Mouse (Mus musculus) heart, adult 2 months (tissue): Measurements from ENCODE around the gene Cacfd1. TPM values are rescaled to one million over a fixed set of nuclear protein-coding genes. Genes with fewer than 3 reads are reported as not detected.

Experiments
- DNase-seq, 2 experiments: peaks; one replicate each; pipeline ENCODE4 v3.0.0; 2021
- H3K27ac ChIP-seq: fragments of 200-600 bp; 2 replicates; pipeline ENCODE4 v1.8.1; 2022
- H3K27me3 ChIP-seq: fragments of 200-500 bp; 2 replicates; pipeline ENCODE4 v1.6.1; 2012; ENCODE audit warnings: mild to moderate bottlenecking, low read length, inconsistent platforms, mixed read lengths; ENCODE audit not compliant: control insufficient read depth, insufficient read depth
- H3K36me3 ChIP-seq: fragments of 200-500 bp; 2 replicates; pipeline ENCODE4 v1.6.1; 2012; ENCODE audit warnings: low read length, inconsistent platforms; ENCODE audit not compliant: control insufficient read depth, insufficient read depth
- H3K4me1 ChIP-seq: fragments of 200-500 bp; 2 replicates; pipeline ENCODE4 v1.6.1; 2011; ENCODE audit warnings: low read length; ENCODE audit not compliant: control insufficient read depth, insufficient read depth
- H3K4me3 ChIP-seq: fragments of 200-600 bp; 2 replicates; pipeline ENCODE4 v1.8.1; 2022
- H3K79me2 ChIP-seq: fragments of 200-500 bp; replicated peaks from 2 replicates; pipeline ENCODE4 v1.6.1; 2012; ENCODE audit warnings: mild to moderate bottlenecking, inconsistent platforms, low read length, moderate library complexity, mixed read lengths; ENCODE audit not compliant: control insufficient read depth, insufficient read depth
- H3K9ac ChIP-seq: fragments of 200-500 bp; 2 replicates; pipeline ENCODE4 v1.6.1; 2012; ENCODE audit warnings: low read depth, mild to moderate bottlenecking, control low read depth, inconsistent platforms, low read length, mixed read lengths
- CTCF ChIP-seq: fragments of 200-600 bp; IDR thresholded peaks from 2 replicates; pipeline ENCODE4 v1.8.1; 2022; ENCODE audit warnings: antibody characterized with exemption, mild to moderate bottlenecking, moderate library complexity
- EP300 ChIP-seq: fragments of 200-500 bp; IDR thresholded peaks from 2 replicates; pipeline ENCODE4 v1.6.1; 2011; ENCODE audit warnings: low read depth, low read length, control low read depth; ENCODE audit not compliant: insufficient read depth
- POLR2A ChIP-seq: fragments of 200-500 bp; IDR thresholded peaks from 2 replicates; pipeline ENCODE4 v1.6.1; 2011; ENCODE audit warnings: mild to moderate bottlenecking, low read depth, low read length, control low read depth; ENCODE audit not compliant: insufficient read depth
- WGBS: fragments of 180-500 bp; shearing (Covaris S2); methylation state at CpG from one replicate; pipeline ENCODE4 v1.1.7; 2018; 5-methylcytosine and 5-hydroxymethylcytosine counted together
- intact Hi-C: fragments of 180-260 bp; cut with DNase I; formaldehyde crosslinking; loops from one replicate; pipeline ENCODE4 v1.15.1; 2025
- long read RNA-seq: library from polyadenylated mRNA; stranded (forward); transcript quantifications from one replicate; pipeline ENCODE4 v2.0.0, GENCODE M21; 2021
- polyA plus RNA-seq: library from polyadenylated mRNA; depleted of rRNA; stranded (reverse); fragments of >200 nt; gene quantifications from 2 replicates; pipeline ENCODE4 v1.2.3, GENCODE M21; 2012; rRNA removed
- total RNA-seq, 2 experiments: library from RNA; stranded (reverse); gene quantifications; 2 replicates each; pipeline ENCODE4 v1.2.3; 2021

Cacfd1 gene
- 10 to 100 TPM; 44.5 to 44.7 TPM for total RNA-seq
- polyA plus RNA-seq = 57.7 and 82.3 TPM in 2 replicates
- long read RNA-seq, transcript Cacfd1-205 (5 exons, 2,689 nt) = major isoform, 41 of 56 reads
- long read RNA-seq, partial matches to known transcripts = 1 of 56 reads
- long read RNA-seq, other reads (novel, unspliced or antisense) = 12 of 56 reads

- Histone ChIP-seq H3K36me3 (no peaks in the 10 kb centered on the region), H3K9ac (peak within 1 kb of the TSS; percentile 94), H3K4me1 (peaks cover 6% of the 10 kb centered on the region), H3K27me3 (no peaks in the 10 kb centered on the region), H3K4me3 (peak within 1 kb of the TSS; percentile 66), H3K79me2 (no peaks in the 10 kb centered on the region), H3K27ac (peak within 1 kb of the TSS; percentile 70)
- TF ChIP-seq POLR2A (peak; percentile 68), CTCF (peak; percentile 16; the same call in 1 of the 2 replicates), EP300 (no peak)
- peak; percentile 92 for DNase-seq
- under 1% methylated on average over 43 of the region's 43 CpGs for WGBS
- intact Hi-C loops = loop anchor here (5.0 kb wide), 1 partner anchor 77 kb away; the partner anchor contains the start of genes Stkld1 and Surf4
Measured at GRCm38 (mm10) chr2:27009714-27010244, at the start of gene Cacfd1. Cacfd1 (plus strand) TSS chr2:27009926.

- no peak overlapping the region for H3K27ac ChIP-seq
- H3K9ac ChIP-seq = no peak overlapping the region
- no peaks in the 10 kb centered on the region for H3K79me2 ChIP-seq
- H3K27me3 ChIP-seq = no peaks in the 10 kb centered on the region
- intact Hi-C loops = loop anchor here (5.0 kb wide), 1 partner anchor 43 kb away; the partner anchor contains the start of genes Surf1 and Surf2
- H3K4me1 ChIP-seq = peaks cover 1% of the 10 kb centered on the region; the same call in 1 of the 2 replicates
- H3K4me3 ChIP-seq = no peak overlapping the region
- 65% methylated on average over 4 of the region's 4 CpGs for WGBS
- H3K36me3 ChIP-seq = peaks cover 2% of the 10 kb centered on the region; the same call in 1 of the 2 replicates
- no peak for DNase-seq
- TF ChIP-seq CTCF = peak; percentile 43
- no peak for TF ChIP-seq POLR2A
Measured at GRCm38 (mm10) chr2:26960756-26961155, 49.0 kb upstream of the Cacfd1 start.

GRCm38 (mm10) chr2:26963923-26964723 lies 45.6 kb upstream of the Cacfd1 start, which contains the start of gene Rexo4:
Rexo4 (minus strand) TSS chr2:26964386.
- Histone ChIP-seq H3K79me2 (no peaks in the 10 kb centered on the region), H3K27me3 (no peaks in the 10 kb centered on the region), H3K4me3 (peak within 1 kb of the TSS; percentile 99), H3K9ac (peak within 1 kb of the TSS; percentile 58), H3K36me3 (peaks cover 2% of the 10 kb centered on the region; the same call in 1 of the 2 replicates), H3K27ac (peak within 1 kb of the TSS; percentile 97), H3K4me1 (peaks cover 1% of the 10 kb centered on the region; the same call in 1 of the 2 replicates)
- 0 out of 2 replicates have a peak, but pooled peaks have one; percentile 12 for TF ChIP-seq CTCF
- TF ChIP-seq POLR2A = peak; percentile 85; the same call in 1 of the 2 replicates
- no peak for TF ChIP-seq EP300
- intact Hi-C loops = loop anchor here (2.0 to 5.0 kb wide), 3 partner anchors 33 to 61 kb away; partner anchors contain the start of genes Surf1, Surf2 and Surf6
- peak; percentile 93 to 94 for DNase-seq
- under 1% methylated on average over 50 of the region's 50 CpGs for WGBS

- DNase-seq = no peak
- Histone ChIP-seq H3K27ac (peak overlapping the region; percentile 97), H3K79me2 (no peaks in the 10 kb centered on the region), H3K4me1 (peaks cover 1% of the 10 kb centered on the region; the same call in 1 of the 2 replicates), H3K4me3 (peak overlapping the region; percentile 99), H3K9ac (peak overlapping the region; percentile 12), H3K27me3 (no peaks in the 10 kb centered on the region), H3K36me3 (peaks cover 2% of the 10 kb centered on the region; the same call in 1 of the 2 replicates)
- 19% methylated on average over 14 of the region's 14 CpGs for WGBS
- TF ChIP-seq EP300 (no peak), POLR2A (no peak; the same call in 1 of the 2 replicates), CTCF (no peak)
- intact Hi-C loops = loop anchor here (2.0 to 5.0 kb wide), 3 partner anchors 34 to 62 kb away; partner anchors contain the start of genes Surf1, Surf2 and Surf6
Measured at GRCm38 (mm10) chr2:26964724-26965370, 44.9 kb upstream of the Cacfd1 start.

DNA sequence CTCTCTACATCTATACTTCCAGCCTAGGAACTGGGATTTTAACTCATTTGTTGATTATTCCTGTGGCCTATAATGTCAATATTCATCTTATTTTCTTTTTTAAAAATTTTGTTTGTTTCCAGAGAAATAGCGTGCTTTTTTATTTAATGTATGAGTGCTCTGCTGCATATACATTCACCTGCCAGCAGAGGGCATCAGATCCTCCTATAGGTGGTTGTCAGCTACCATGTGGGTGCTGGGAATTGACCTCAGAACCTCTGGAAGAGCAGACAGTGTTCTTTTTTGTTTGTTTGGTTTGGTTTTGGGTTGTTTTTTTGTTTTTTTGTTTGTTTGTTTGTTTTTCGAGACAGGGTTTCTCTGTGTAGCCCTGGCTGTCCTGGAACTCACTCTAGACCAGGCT lies 42.5 kb upstream of the Cacfd1 start:
- Histone ChIP-seq H3K79me2 (no peaks in the 10 kb centered on the region), H3K27me3 (no peaks in the 10 kb centered on the region), H3K36me3 (peaks cover 2% of the 10 kb centered on the region; the same call in 1 of the 2 replicates), H3K4me1 (peaks cover 1% of the 10 kb centered on the region; the same call in 1 of the 2 replicates), H3K27ac (no peak overlapping the region), H3K4me3 (no peak overlapping the region), H3K9ac (no peak overlapping the region)
- TF ChIP-seq POLR2A = no peak
- TF ChIP-seq CTCF = peak; percentile 40
- TF ChIP-seq EP300 = no peak
- intact Hi-C loops = no loop called here
- 66% methylated on average over 2 of the region's 2 CpGs for whole genome bisulfite sequencing
- DNase-seq = no peak
